Mouse (Mus musculus) brain, embryonic 14.5 days (tissue): ENCODE results near the gene Gng12. TPM values are rescaled to one million over a fixed set of nuclear protein-coding genes. Genes with fewer than 3 reads are reported as not detected.

Experiments used
- DNase-seq: peaks from one replicate; pipeline ENCODE4 v3.0.0-alpha.2; 2011; ENCODE audit warnings: low read depth
- CTCF ChIP-seq: fragments of 200-500 bp; IDR thresholded peaks from 2 replicates; pipeline ENCODE4 v1.5.1; 2012; ENCODE audit warnings: inconsistent platforms, mild to moderate bottlenecking, moderate library complexity, borderline replicate concordance; ENCODE audit not compliant: insufficient read depth, insufficient read length; ENCODE audit errors: extremely low read depth
- POLR2A ChIP-seq: fragments of 200-500 bp; IDR thresholded peaks from 2 replicates; pipeline ENCODE4 v1.6.1; 2012; ENCODE audit warnings: mild to moderate bottlenecking, inconsistent platforms, borderline replicate concordance; ENCODE audit not compliant: poor library complexity, insufficient read depth, insufficient read length, severe bottlenecking; ENCODE audit errors: extremely low read depth
- polyA plus RNA-seq: library from polyadenylated mRNA; depleted of rRNA; stranded (reverse); fragments of >200 nt; gene quantifications from 2 replicates; pipeline ENCODE4 v1.2.3, GENCODE M21; 2012

Gene Gng12
- polyA plus RNA-seq, 1 experiment = 23.2 TPM

DNA sequence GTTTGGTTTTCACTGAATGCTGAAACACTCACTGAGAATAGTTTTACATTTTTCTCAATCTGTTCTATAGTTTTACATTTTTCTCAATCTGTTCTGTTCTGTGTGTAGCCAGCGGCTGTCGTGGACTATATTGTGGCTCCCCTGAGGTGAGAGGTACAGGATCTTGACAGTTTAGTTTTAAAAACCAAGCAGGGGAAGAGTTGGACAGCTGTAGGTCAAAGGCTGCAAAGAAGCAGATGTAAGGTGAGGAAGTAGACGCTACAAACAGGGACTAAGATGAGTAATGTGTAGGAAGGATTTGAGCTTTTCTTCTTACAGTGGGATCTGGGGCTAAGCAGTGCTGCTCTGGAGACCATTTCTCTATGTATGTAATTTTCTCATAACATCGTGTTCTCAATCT is 46.6 kb downstream of the Gng12 start:
- no peak for DNase-seq
- no peak for TF ChIP-seq CTCF
- TF ChIP-seq POLR2A = no peak

DNA sequence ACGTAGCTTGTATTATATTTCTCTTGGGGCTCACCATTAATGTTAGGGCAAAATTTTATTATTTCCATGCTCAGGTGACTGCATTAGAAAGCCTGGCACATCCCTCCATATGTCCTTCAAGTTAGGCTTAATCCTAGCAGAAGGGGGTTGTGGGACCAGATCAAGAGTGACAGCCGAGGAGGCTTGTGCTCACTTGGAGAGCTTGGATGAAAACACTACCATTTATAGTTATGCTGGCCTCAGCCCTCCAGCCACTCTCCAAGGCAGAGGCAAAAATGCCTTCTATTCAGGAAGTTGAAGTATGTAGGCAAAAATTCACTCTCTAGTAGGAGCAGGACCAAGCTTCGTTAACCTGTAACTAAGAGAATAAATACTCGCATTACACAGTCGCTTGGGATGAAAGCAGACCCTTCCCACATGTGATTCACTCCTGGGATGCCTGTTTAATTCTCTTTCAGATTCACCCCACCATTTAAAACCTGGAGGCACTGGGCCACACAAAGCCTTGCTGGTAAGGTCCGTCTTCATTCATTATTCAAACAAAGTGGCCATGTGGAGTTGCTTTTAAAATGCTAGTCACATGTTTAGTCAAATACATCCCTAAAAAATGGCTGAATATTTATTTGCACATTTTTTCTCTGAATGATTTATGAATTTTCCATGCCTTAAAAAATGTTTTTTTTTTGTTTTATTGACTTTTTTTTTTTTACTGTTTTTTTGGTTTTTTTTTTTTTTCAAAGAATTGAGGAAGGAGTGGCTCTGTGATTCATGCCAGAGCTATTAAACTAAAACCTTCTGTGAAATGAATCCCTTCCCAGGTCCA is 47.4 kb downstream of the Gng12 start:
- DNase-seq = peak; percentile 58
- no peak for TF ChIP-seq POLR2A
- no peak for TF ChIP-seq CTCF

- TF ChIP-seq CTCF (no peak), POLR2A (no peak)
- DNase-seq = no peak
Observed at GRCm38 (mm10) chr6:66944190-66945003, 48.2 kb downstream of the Gng12 start.

DNA sequence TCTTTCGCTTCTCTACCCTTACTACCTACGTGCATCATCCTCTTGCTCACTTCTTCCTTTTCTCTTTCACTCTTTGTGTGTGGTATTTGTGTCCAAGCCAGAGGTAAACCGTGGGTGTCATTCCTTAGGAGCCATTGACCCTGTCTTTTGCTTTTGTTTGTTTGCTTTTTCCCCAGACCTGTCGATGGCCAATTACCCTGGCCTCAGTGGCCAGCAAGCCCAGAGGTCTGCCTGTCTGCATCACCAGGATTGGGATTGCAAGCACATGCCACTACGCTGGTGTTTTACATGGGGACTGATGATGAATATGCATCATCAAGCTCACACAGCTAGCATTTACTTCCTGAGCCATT is 48.8 kb downstream of the Gng12 start:
- TF ChIP-seq CTCF = no peak
- TF ChIP-seq POLR2A = no peak
- DNase-seq = no peak

DNA sequence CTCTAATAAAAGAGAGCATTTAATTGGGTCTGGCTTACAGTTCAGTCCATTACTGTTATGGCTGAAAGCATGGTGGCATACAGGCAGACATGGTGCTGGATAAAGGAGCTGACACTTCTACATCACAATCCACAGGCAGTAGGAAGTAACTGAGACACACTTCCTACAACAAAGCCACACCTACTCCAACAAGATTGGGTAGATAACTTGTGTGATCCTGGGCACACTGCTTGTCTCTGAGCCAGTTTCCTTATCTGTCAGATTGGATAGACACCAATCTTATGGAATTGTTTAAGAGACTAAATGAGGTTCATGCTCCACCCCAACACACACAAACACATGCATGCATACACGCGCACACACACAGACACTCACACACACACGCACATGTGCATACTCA is 51.9 kb downstream of the Gng12 start:
- no peak for DNase-seq
- TF ChIP-seq POLR2A (no peak), CTCF (no peak)

DNA sequence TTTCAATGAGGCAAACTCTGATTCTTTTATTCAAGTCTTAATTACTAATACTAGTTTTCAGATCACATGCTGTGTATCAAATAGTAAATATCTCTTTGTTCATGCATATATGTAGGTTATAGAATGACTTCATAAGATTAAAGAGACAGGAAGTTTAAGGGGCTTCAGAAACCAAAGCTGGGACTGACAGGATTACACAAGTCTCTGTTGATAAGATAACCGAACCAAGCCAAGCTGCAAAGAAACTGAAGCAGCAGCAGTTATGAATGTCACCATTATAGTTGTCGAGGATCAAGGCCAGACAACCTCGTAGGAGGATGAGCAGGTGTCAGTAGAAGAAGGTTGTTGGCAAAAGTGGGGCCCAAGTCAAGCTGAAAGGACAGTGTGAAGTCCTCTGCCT is 52.7 kb downstream of the Gng12 start:
- no peak for DNase-seq

GRCm38 (mm10) chr6:66951726-66952418 is 55.7 kb downstream of the Gng12 start:
- TF ChIP-seq POLR2A (no peak), CTCF (no peak)
- DNase-seq = no peak

More for the DNA sequence above, 52.7 kb downstream of the Gng12 start:
- TF ChIP-seq CTCF = no peak
- no peak for TF ChIP-seq POLR2A

DNA sequence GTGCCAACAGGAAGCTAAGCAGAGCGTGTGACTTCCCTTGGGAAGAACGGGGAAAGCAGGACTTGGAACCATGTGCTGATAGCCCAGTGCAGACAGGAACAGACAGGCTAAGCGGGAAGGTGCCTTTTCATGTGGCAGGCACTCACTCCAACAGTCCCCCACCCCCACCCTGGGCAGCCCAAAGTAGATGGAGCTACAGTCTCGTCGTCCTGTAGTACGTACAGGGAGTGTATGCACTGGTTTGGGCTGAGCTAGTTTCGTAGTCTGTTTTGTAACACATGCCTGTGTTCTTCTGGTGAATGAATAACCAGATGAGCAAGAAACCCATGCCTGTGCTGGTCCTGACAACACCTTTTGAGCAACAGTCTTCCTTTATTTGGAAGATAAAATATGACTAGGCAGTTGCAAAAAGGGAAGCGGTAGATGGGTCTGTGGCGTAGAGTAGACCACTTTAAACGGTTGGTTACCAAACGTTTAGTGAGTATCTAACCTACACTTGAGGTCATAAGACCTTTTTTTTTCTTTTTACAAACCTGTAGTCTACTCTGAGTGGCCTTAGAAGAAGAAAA is 57.8 kb downstream of the Gng12 start:
- no peak for TF ChIP-seq POLR2A

DNA sequence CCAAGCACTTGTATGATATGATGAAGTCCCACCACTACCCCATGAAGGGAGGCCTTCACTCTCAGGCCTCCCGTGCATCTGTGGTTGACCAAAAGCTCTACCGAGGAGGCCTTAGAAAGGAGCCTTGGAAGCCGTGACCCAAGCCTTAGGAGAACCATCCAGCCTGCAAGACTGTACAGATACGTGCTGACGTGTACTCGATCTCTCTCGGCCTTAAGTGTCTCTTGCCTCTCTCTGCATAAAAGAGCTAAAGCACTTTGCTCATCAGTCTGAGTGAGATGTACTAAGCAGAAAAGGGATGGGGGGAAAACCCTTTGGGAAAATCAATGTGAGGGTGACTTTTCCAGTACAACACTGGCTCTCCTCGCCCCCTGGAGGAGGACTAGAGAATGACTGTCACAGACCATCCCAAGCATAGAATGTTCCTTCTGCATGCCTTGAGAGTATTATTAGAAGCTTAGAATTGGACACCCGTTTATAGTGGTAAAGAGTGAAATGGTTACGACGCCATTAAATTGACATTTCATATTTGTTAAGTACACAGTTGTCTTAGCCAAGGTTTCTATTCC is 59.0 kb downstream of the Gng12 start:
- TF ChIP-seq POLR2A (no peak), CTCF (peak; percentile 37; the same call in 1 of the 2 replicates)
- DNase-seq = no peak

More for the DNA sequence above, 57.8 kb downstream of the Gng12 start:
- peak; percentile 33 for DNase-seq

GRCm38 (mm10) chr6:66958466-66959235 is 62.5 kb downstream of the Gng12 start:
- DNase-seq = no peak
- TF ChIP-seq POLR2A (no peak), CTCF (no peak)
